Mouse (Mus musculus): ENCODE measurements at regions not wholly inside any gene's neighbourhood (a gene's known extent, or its start where the extent isn't known, plus 50 kb on each side); places are given as distances from the start of the nearest gene placed in this dataset.
A peak's percentile ranks its signal among the peaks of the same experiment; 100 is the strongest.
"Not testable (repeated sequence)": the region's sequence is repeated elsewhere in the genome, so short reads cannot be mapped to it uniquely, and the experiment has no call there.

DNA sequence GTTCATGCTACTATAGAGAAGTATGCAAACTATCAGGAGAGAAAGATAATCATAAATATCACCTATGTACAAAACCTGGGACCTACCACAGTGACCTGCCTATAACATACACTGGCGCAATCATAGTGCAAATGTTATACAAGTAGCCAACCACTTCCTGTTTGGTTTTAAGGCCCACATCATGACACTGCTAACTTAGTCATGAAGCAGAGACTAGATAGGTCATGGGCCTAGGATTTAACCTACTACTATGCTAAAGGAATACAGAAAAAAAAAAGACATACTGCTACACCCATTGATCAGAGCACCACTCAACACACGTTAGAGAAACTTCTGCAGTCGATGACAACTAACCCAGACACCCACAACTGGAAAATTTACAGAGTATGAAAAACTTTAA lies 498.6 kb upstream of the Acvr2a start:
- DNase-seq: no peak

GRCm38 (mm10) chr2:48316180-48316889 lies 497.6 kb upstream of the Acvr2a start:
- DNase-seq: no peak

GRCm38 (mm10) chr2:48317821-48318220 lies 496.1 kb upstream of the Acvr2a start:
- no peak for DNase-seq

GRCm38 (mm10) chr2:48318384-48319030 lies 495.4 kb upstream of the Acvr2a start:
- DNase-seq: no peak

DNA sequence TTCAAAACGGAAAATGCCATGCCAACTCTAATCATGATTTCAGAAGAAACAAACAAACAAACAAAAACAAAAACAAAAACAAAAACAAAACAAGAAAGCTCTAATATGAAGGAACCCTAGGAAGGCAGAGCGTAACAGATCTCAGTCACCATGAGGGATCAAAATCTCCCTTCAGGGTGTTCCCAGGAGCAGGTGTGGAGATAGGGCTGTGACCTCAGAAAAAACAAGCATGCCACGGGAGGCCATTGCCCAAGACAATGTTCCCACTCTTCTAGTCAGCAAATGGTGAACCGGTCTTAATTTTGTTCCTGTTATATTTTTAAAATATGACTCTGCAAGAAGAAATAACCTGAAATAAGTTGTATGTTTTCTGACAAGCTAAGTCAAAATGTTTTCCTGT lies 492.4 kb upstream of the Acvr2a start:
- DNase-seq: no peak

- no peak for DNase-seq
Measured at GRCm38 (mm10) chr2:48322278-48322677, 491.6 kb upstream of the Acvr2a start.

DNA sequence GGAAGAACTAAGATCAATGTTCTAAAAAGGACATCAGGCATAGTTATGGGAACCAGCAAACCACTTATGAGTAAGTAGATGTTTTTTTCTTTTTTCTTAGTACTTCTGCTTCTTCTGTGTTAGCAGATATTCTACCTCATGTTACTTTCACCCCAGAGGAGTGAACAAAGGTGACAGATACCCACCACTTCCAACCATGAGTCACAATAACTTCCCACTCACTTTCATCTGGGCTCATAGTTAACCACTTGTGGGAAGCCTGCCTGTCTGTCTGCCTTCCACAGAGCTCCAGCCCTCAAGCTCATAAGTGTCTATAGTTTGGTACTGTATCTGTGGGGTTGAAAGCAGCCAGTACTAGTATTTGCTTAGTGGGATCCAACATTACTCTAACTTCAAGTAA lies 485.7 kb upstream of the Acvr2a start:
- DNase-seq: no peak

DNA sequence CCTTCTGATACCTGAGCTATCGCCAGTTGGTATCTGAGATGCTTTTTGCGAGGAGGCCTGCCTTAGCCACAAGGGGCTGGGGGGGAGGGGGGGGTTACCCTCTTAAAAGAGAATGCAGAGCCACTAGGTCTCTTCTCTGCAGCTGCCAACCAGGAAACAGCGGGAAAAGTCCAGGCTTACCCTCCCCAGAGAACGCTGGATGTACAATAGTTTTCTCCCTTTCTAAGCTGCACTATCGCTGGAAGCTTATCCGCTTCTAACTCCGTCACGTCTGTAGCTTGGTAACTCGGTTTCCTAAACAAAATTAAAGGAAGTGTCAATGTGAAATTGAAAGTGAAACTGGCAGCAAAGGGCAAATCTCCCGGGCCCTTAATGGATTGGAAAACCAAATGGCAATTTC lies 481.1 kb upstream of the Acvr2a start:
- DNase-seq: peak; percentile 15

GRCm38 (mm10) chr2:48348021-48348420 lies 465.9 kb upstream of the Acvr2a start:
- no peak for DNase-seq

- no peak for DNase-seq
Measured at GRCm38 (mm10) chr2:48349794-48350193, 464.1 kb upstream of the Acvr2a start.

- no peak for DNase-seq
Measured at GRCm38 (mm10) chr2:48350206-48350605, 463.7 kb upstream of the Acvr2a start.

DNA sequence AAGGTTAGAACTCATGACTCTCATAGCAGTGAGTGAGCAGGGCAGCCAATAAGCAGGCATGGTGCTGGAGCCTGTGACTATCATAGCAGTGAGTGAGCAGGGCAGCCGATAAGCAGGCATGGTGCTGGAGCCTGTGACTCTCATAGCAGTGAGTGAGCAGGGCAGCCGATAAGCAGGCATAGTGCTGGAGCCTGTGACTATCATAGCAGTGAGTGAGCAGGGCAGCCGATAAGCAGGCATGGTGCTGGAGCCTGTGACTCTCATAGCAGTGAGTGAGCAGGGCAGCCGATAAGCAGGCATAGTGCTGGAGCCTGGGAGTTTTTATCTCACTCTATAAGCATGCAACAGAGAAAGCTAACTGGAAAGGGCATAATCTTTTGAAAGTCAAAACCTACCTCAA lies 442.3 kb upstream of the Acvr2a start:
- DNase-seq: not testable (repeated sequence)

GRCm38 (mm10) chr2:48373086-48373485 lies 440.8 kb upstream of the Acvr2a start:
- DNase-seq: no peak

DNA sequence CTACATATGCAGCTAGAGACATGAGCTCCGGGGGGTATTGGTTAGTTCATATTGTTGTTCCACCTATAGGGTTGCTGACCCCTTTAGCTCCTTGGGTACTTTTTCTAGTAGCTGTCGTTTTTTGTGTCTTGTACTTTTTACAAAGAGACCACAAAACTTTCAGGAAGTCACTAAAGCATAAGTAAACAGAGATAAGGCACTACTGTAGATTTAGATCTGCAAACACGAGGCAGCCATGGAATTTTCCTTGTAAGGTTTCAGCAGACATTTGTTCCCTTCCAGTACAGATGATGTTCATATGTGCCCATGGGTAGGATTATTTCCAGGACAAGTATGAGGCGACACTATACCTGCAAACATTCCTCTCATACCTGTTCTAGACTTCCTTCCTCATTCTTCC lies 439.6 kb upstream of the Acvr2a start:
- no peak for DNase-seq

- no peak for DNase-seq
Measured at GRCm38 (mm10) chr2:48378160-48378559, 435.7 kb upstream of the Acvr2a start.

DNA sequence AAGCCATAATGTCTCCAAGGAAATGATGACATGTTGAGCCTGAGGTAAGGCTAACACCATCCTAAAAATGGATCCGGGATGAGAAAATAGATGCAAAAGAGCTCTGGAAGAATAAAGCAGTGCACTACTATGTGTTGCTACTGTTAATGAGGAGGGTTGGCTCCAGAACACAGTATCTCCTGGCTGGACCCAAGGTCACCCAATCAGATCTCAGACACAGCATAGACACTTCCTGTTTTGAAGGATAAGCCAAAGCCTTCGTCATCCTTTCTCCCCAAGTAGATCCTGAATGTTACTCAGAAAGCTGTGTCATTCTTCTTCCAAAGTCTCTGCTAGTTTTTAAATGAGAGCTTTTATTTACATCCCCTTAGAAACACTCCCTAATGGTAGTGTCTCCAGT lies 435.2 kb upstream of the Acvr2a start:
- DNase-seq: no peak

DNA sequence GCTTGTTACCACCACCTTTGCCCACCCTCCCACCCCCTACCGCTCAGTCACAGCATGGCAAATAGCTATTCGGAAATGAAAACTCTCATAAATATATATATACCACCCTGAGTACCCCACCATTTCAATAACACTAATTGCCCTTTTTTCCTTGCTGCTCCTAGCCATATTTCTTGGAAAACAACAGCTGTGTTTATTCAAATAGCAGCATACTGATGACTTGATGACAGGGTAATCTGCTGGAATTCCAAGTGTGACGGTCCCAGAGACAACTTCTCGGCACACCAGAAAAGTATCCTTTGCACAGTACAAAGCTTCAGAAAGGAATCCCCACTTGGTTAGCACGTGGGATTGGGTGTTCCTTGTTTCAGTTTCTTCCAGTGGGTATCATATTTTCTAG lies 433.8 kb upstream of the Acvr2a start:
- no peak for DNase-seq

GRCm38 (mm10) chr2:48380786-48381185 lies 433.1 kb upstream of the Acvr2a start:
- DNase-seq: no peak

DNA sequence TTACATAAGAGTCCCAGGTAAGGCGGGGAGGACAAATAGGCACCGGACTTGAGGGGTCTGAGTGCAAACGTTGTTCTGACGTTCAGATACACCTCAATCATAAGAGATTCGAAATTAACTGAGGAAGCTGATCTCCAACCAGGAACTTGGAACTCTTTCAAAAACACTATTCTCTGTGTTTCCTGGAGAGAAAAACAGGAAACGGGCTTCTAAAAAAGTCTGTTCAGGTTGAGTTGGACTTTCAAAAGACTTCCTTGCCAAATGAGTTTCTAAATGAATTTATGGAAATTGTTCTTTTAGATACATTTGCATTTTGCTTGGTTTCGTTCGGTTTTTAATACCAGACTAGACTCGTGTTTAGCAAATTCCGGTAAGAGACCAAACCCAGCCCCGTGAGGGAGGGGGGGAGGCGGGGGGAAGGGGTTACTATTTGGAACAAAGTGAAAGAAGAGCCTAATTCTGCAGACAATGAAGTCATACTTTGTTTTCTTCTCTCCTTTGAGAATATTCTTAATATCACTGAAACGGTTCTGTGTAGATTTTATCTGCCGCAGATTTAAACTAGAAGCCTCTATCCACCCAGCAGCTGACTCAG lies 432.3 kb upstream of the Acvr2a start:
- DNase-seq: peak; percentile 8

DNA sequence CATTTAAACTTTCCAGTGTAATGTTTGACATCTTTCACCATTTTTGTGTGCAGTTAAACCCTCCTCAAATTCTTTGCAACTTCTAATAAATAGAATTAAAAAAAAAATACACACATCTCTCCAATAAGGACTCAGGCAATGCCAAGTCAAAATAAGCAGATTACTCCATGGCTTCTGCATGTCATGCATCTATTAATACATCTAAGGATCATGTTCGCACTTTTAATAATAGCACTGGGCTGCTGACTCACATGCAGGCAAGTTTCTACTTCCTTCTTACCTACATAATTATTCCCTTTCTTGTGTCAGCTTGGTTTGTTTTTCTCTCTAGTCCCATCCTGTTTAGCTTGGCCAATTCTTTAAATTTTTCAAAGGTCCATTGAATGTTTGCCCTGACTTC lies 415.4 kb upstream of the Acvr2a start:
- DNase-seq: no peak

DNA sequence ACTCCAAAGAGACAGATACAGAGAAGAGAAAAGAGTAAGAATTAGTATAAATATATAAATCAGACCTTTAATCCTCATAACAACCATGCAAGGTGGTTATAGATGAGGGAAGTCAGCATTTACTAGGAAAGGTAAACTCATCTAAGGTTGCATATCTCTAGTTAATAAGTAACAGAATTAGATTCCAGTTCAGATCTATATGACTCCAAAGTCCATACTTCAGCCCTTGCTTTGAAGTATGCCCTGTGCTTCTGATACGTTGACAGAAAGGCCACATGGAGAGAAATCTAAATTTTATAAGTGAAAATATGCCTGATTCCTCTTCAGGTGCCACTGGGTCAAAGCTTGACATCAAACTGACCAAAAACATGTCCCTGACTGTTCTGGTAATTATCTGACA lies 414.7 kb upstream of the Acvr2a start:
- no peak for DNase-seq

- no peak for DNase-seq
Measured at GRCm38 (mm10) chr2:48402813-48403212, 411.1 kb upstream of the Acvr2a start.

GRCm38 (mm10) chr2:48404460-48404859 lies 409.4 kb upstream of the Acvr2a start:
- DNase-seq: no peak

- no peak for DNase-seq
Measured at GRCm38 (mm10) chr2:48407876-48408275, 406.0 kb upstream of the Acvr2a start.

DNA sequence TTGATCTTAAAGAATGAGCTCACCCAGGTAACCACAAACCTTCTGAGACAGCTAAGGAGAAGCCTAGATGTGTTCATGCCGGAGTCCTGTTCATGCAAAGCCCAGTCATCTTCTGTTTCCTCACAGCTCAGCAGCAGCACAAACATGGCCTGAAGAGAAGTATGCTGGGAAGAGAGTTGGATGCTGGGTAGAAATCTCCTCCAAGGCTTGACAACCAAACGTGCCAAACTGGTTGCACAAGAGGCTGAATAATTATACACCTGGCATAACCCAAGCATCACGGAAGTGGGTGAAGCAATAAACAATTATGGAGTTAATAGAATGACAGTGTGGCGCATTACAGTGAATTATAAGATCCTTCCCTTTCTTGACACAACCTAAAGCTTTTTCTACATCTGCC lies 404.0 kb upstream of the Acvr2a start:
- DNase-seq: no peak

Data from kidney, adult 11 months (tissue).